Mouse (Mus musculus): Measurements from ENCODE around the gene Gm10188.

- TF ChIP-seq POLR2A (IDR thresholded peaks at IDR 0.05; ENCODE audit: extremely low read depth, insufficient read depth, low read length) (no peak), CTCF (IDR thresholded peaks at IDR 0.05; ENCODE audit: extremely low read depth, insufficient read depth, low read length) (no peak)
These were observed 31.0 kb downstream of the Gm10188 start for GRCm38 (mm10) chr1:132198401-132199071.
